Mouse (Mus musculus) right cerebral cortex, postnatal 25 days (tissue): Measurements from ENCODE around the gene Mlxip.

Experiments
- DNase-seq: peaks from one replicate; pipeline ENCODE4 v3.0.0; 2022

The Mlxip gene

DNA sequence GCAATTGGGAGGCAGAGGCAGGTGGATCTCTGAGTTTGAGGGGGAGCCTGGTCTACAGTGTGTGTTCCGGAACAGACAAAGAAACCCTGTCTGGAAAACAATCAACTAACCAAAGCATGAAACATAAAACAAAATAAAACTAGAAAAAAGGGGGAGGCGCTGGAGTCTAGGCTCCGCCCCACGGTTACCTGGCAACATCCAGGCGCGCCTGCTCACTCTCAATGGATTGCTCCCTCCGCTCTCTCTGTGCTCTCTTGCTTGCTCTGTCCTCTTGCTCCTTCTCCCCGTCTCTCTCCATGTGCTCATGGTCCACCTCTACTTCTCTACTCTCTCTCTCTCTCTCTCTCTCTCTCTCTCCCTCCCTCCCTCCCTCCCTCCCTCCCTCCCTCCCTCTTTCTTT, 11.9 kb upstream of the Mlxip start:
- DNase-seq = no peak

DNA sequence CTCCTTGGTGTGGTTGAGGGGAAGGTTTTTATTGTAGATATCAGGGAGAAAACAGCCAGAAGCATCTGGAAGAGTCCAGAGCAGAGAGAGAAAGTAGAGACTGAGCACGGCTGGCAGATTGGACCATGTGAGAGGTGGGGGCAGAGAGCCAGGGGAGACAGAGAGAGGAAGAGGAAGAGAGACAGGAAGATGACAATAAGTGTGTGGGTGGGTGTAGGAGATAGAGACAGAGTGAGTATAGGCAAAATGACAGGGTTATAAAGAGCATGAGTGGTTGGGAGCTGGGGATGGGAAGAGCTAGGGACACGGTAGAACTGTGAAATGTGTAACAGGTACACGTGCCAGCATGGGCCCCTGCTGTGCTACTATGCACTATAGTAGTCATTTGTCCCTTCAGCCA, 6.1 kb upstream of the Mlxip start:
- no peak for DNase-seq

DNA sequence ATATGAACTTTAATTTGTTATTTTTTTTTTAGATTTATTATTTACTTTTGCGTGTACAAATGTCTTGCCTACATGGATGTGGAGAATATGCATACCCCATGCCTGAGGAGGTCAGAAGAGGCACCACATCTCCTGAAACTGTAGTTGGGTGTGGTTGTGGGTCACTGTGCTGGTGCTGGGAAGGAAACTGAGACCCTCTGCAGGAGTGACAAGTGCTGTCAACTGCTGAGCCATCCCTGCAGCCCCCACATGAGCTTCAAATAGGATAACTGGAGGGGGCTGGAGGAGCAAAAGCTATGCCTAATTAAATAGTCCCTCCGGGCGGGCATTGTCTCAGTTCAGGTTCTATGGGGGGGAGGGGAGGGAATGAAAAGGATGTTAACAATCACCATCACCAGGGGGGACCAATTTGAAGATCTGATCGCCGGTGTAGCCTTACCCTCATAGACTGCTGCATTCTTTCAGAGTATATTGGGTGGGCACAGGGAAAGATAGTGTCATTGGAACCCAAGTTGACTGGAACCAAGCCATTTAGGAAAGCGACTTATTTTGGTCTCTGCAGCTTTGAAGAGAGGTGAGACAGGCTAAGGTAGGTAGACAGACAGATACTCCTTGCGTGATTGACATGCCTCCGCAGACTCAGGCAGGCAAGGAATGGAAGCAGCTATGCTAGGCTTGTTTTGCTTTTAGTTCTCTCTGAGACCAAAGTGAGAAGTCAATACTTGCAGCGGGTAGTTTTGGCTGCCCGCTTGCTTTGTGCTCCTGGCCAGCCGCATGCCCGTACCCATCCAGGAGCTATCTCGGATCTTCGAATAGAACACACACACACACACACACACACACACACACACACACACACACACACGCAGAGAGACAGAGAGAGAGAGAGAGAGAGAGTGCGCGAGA, 3.8 kb upstream of the Mlxip start:
- no peak for DNase-seq

DNA sequence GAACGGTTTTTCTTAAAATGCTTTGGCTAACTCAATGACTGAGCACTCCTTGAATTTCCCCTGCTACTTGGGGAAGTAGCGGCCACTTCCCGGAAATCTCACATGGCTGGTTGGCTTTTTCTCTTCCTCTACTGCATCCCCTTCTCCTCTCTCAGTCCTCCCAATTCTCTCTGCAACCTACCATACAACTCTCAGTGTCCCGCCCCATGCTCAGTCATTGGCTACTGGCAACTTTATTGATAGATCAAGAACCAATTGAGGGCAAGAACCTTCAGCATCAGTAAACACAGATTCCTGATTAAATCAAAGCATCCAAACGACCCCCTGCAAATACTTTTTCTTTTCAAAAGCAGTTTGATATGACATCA, 3.2 kb upstream of the Mlxip start:
- no peak for DNase-seq

DNA sequence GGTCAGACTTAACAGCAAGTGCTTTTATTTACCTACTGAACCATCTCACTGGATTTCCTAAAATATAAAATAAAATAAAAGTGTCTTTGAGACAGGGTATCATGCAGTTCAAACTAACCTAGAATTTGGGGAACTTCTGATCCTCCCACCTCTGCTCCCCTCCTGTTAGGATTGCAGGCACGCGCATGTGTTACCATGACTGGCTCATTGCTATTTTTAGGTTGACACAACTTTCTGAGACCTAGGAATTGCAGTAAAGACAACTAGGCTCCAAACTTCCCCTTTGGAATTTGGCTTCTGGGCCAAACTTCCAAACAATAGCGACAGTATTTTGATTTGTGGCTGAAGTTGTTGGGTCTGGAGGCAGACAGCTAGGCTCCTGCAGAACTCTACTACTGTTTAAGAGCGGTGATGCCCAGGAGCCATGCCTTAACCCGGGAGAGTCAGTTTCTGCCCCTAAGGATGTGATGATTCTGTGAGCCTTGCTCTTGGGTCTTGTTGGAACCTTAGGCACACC, 754 bp upstream of the Mlxip start:
- DNase-seq = no peak

DNA sequence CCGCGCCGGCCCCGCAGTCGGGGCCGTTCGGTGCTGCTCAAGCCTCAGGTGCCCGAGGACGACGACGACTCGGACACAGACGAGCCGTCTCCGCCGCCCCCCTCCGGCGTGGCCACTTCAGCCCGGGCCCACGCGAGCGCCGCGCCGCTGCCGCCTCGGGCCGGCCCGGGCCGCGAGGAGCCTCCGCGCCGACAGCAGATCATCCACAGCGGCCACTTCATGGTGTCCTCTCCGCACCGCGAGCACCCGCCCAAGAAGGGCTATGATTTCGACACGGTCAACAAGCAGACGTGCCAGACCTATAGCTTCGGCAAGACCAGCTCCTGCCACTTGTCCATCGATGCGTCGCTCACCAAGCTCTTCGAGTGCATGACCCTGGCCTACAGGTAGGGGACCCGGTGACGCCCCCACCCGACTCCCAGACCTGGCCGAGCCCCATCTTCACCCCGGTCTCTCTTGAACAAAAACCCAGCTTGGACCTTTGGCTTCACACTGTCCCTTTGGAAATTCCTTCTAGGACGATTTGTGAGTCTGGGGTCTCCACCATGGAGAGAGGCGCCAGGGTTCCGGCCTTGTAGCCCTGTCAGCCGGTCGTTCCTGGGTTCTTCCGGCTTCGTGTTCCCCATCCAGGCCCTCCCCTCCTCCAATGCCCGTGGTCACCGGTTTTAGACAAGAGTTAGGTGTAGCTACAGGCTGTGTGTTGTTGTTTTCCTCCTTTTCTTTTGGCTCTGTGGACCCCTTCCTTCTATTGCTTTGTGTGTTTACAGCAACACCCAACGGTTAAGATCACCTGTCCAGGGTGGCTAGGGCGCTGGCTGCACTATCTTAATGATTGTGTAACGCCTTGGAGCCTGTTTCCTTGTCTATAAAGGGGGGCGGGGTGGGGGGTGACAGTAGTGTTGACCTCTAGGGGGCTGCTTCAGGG, 621 bp downstream of the Mlxip start:
- DNase-seq = no peak

DNA sequence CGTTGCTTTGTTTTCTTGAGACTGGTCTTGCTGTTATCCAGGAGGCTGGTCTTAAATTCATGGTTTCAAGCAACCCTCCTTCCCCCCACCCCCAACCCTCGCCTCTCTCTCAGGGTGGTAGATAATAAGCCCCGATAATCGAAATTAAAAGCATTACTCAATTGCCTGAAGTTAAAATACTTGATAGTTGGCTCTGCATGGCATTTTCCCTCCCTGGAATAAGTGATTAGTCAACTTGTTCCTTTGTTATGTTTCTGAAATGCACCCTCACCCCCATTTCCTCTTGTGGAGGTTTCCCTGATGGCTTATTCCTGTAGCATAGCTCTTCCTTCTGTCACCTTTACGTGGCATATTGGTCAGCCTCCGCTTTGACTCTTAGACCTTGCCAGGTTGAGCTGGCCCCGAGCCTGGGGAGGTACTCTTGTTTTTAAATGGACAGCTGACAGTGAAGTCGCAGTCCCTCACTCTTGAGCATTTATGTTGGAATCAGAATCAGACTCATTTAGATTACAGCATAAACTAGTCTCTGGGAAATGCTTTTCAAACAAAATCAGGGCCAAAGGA, 2.4 kb downstream of the Mlxip start:
- DNase-seq = no peak

DNA sequence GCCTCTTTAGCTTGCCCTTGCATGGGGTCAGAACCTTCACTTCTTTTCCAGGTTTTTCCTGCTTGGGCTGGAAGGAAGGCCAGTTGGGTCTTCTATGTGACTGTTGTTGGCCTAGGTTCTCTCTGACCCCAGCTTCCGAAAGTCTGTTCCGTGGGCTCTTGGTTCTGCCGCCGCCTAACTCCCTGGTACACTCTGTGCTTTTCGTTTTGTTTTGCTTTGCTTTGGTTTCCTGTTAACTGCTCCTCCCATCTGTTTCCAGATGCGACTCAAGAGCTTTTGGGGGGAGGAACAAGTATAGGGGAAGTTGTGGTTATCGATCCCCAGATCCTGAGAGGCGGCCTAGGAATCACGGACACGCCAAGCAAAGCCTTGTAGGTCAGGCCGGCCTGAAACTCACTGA, 3.2 kb downstream of the Mlxip start:
- no peak for DNase-seq

DNA sequence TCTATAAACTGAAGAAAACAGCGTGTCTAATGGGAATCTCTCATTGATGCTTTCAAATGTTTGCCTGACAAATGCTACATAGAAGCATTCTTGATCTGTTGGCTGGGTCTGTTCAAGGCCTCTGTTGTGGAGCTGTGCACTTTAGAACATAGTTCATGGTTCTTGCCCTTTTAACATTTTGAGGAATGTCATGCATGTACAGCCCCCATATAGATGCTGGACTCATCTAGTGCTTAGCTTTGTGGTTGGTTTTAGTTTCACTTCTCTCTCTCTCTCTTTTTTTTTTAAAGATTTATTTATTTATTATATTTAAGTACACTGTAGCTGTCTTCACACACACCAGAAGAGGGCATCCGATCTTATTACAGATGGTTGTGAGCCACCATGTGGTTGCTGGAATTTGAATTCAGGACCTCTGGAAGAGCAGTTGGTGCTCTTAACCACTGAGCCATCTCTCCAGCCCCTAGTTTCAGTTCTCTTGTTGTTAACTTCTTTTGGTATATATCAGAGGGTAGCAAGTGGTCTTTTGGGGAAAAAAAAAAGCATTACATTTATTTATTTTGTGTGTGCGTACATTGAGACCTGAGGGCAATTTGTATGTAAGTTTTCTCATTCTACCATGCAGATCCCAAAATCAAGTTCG, 4.4 kb downstream of the Mlxip start:
- DNase-seq = no peak

DNA sequence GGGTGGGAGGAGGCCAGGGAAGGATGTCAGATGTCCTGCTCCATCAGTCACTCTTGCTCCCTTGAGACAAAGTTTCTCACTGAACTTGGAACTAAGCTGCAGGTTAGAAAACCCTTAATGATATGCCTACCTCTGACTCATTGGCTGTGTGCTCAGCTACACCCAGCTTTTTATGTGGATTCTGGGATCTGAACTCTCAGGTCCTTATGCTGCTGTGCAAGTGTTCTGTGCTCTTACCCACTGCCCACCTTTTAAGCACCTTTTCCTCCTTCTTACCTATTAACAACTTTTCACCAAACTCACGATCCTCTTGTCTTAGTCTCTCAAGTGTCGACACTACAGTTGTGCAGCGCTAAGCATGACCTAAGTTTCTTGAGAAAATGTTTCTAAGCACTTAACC, 9.9 kb downstream of the Mlxip start:
- DNase-seq = no peak

DNA sequence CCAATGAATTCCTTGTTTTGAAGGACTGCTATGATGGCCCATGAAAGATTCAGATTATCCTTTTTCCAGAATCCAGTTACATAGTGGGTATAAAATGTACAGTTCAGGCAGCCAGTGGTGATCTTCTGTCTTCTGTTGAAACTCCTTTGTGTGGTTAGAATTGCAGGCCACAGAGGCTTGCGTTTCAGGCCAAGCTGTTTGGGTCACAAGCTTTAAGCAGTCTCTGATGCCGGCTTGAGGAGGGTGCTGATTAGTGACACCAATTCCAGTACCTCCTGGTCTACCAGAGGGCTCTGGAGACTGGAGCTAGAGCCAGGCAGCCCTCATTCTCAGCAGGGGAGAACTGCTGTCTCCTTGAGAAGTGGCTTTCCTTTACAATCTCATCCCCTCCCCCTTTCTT, 12.4 kb downstream of the Mlxip start:
- no peak for DNase-seq

DNA sequence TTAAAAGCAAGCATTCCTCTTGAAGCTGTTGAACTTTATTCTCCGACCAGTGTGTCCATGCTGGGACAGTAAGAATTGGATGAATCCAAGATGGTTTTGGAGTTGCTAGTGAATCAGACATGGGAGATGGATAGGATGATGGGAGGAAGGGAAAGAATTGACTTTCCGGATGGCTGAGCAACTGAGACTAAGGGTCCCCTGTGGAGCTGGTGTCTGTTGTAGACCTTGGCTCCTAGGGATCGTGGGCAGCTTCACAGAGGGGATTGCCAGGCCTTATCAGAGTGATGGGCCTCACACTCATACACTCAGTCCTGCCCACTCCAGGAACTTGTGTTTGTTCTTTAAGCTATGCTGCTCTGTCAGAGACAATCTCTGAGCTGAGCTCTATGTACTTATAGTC, 13.6 kb downstream of the Mlxip start:
- no peak for DNase-seq

DNA sequence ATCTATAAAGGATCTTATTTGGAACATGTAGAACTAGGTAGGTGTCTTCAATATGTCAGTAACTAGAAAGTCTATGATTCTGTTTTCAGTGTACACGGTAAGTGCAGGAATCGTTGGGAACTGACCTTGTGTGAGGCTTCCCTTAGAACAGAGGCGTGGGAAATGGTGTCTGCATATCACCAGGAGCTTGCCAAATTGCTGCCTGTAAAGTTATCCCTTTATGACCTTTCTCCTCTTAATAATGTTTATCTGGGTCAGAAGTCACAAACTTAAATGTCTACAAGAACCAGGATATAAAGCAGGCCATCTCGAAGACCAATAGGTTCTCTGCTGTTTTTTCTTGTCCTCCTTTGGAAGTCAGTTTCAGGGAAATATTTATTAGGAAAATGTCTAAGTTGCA, 17.6 kb downstream of the Mlxip start:
- DNase-seq = no peak

DNA sequence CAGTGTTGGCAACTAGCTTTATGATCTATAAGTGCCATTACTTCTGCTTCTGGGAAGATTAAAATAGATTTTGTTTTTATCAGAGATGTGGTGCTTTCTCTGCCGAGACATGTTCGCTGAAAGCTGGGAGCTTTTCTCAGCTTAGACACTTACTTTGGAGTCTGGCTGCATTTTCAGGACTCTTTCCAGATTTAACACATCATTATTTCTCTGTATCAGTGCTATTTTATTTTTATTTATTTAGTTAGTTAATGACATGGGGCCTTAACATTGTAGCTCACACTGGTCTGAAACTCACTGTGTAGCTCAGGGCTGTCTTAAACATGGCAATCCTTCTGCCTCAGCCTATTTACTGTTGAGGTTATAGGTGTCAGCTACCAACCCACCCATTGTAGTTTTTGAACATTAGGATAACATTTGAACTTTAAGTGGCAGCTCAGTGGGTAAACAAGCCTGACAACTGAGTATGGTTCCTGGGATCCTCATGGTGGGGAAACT, 19.3 kb downstream of the Mlxip start:
- no peak for DNase-seq

DNA sequence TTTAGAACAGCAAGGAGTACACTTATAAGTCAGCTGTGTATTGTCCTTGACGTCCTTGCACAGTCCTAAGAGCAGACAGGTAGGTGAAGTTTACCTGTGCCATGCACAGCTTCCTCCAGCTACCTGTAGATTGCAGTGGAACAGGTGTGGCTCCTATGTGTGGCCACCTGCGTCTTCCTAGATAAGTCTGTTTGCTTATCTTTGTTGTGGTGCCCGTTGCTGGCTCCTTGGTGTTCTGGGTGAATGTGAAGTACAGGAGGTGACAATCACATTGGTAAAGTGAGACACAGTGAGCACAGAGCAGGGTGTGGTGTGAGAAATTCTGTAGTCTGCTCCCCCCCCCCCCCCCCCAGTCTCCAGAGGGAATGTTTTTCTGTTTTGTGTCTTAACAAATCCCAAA, 21.6 kb downstream of the Mlxip start:
- DNase-seq = no peak

DNA sequence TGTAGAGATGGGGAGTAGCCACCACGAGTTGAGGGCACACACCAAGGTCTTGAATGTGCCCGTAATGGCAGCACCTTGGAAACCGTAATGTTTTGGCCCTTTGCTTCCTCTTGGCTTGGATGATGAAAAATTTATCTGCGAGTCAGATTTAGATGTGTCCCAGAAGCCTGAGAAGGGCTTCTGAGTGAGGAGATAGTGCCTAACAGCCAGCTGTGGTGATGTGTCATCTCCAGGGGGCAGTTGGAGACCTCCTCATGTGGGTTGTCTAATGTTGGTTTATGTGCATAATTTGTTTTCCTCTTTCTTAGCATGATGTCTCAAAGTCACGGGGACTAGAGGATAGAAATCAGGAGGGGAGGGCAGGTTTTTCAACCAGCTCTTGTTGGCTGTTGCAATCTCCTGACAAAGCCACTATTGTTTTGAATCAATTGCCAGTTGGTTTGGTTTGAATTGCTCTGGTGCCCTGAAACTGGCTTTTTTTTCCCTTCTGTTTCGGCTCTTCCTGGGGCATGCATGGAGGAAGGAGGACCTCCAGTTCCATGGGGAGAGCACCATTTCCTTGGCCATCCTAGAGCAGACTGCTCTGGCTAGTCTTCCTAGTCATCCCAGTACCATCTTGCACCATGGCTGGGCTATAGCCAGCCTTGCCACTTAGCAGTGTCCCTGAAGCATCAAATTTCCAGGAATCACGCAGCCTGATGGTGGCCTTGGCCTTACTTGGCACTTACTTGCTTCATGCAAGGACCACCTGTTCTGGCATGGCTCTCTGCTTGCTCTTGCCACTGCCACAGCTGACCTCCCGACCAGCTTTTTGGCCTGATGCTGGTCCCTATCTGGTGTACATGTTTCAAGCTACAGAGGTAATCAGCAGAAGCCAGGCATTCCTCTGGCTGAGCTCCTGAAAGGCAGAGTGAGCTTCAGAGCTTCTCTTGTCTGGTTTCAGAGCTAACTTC, 22.2 kb downstream of the Mlxip start:
- no peak for DNase-seq

DNA sequence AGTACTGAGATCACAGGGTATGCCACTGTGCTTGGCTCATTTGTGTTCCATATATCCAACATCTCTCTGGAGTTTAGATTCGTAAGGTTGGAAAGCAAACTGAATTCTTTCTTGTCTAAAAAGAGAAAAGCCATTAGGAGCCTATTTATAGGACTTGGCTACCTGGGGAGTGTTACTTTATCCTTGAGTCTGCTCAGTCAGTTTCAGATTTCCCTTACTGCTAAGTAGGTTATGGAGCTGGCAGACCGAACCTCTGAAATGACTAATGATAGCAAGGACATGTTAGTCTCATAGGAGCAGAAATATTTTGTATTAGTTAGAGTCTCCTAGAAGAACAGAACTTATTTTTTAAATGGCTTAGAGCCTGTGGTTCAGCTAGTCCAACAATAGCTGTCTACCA, 29.3 kb downstream of the Mlxip start:
- DNase-seq = no peak

DNA sequence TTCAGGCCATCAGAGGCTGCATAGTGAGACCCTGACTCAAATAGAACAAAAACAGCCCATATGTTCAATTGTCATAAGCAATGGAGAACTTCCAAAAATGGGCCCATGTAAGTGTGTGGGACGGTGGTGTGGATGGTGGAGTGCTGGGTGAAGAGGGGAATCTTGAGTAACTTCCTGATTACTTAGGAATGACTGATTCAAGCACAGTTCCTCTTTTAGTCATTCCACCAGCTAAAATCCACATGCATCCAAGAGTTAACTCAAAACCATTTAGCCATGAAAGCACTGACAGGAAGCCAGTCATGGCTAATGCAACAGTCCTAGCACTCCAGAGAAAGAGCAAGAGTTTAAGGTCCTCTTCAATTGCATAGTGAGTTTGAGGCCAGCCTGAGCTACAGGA, 33.0 kb downstream of the Mlxip start:
- DNase-seq = no peak

DNA sequence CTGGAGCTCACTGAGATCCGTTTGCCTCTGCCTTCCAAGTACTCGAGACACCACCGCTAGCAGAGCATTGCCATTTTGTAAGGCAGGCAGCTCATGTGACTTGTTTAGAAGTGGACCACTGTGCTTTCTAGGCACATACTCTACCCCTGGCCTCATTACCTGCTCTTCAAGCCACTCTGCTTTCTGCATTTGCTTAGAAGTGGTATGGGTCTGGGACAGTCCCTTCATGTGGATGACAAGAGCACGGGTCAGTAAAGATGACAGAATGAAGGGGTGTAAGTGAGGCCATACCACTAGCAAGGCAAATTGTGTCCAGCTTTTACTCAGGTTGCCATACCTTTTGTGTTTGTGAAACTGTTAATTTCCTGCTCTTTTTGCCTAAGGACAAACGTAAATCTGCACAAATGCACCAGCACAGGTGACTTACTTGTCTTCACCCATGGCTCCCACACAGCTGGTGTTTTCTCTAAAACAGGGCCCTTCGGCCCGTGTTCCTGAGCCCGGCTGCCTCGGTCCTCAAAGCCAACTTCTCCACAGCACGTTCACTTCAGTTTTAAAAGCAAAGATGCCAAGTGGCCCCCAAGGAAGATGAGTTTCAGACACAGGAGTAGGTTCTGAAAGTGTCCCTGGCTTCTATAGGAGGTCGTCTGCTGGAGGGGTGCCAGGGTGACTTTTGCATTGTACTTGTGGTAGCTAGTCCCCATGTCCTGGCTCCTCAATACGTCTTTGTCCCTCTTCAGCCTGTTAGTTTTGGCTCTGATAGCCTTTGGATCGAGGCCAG, 37.1 kb downstream of the Mlxip start:
- no peak for DNase-seq

DNA sequence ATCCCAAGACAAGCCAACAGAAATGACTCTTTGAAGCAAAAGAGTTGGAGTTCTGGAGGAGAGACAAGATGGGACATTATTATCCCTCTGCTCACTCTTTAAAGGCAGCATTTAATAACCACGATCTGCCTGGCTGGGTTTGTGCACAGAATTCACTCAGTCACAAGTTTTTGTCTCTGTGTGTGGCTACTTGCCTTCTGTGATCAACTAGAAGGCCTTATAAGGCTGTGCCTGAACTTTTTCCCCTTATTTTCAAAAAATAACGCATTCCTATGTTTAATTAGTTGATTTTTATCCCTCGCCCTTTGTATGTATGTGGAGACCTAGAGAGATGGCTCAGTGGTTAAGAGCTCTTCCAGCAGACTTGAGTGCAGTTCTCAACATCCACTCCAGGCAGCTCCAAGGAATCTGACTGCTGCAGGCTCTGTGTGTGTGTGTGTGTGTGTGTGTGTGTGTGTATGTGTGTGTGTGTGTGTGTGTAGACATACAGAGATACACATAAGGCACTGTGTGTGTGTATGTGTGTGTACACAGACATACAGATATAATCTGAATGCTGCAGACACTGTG, 37.8 kb downstream of the Mlxip start:
- DNase-seq = no peak
